Mouse (Mus musculus) limb, embryonic 15.5 days (tissue): ENCODE results near the gene Mtmr3. TPM values are rescaled to one million over a fixed set of nuclear protein-coding genes. Genes with fewer than 3 reads are reported as not detected.

Experiments
- ATAC-seq: fragments of 200-750 bp; cut with Nextera tagmentation; 2 replicates; pipeline ENCODE4 v1.8.0; 2017; ENCODE audit warnings: low read depth, moderate TSS enrichment; ENCODE audit not compliant: insufficient number of reproducible peaks, low FRiP score, low TSS enrichment
- H3K27ac ChIP-seq: fragments of 300-500 bp; sonication (generic); 2 replicates; pipeline ENCODE4 v1.5.1; 2015; ENCODE audit warnings: moderate library complexity, mild to moderate bottlenecking, inconsistent platforms
- H3K27me3 ChIP-seq: fragments of 300-500 bp; sonication (generic); 2 replicates; pipeline ENCODE4 v1.6.1; 2015; ENCODE audit warnings: inconsistent platforms
- H3K36me3 ChIP-seq: fragments of 300-500 bp; sonication (generic); 2 replicates; pipeline ENCODE4 v1.6.1; 2015; ENCODE audit warnings: inconsistent platforms
- H3K4me1 ChIP-seq: fragments of 300-500 bp; sonication (generic); 2 replicates; pipeline ENCODE4 v1.6.1; 2015; ENCODE audit warnings: inconsistent platforms
- H3K4me2 ChIP-seq: fragments of 300-500 bp; sonication (generic); 2 replicates; pipeline ENCODE4 v1.6.1; 2015; ENCODE audit warnings: mild to moderate bottlenecking, inconsistent platforms
- H3K4me3 ChIP-seq: fragments of 300-500 bp; sonication (generic); 2 replicates; pipeline ENCODE4 v1.5.1; 2015; ENCODE audit warnings: mild to moderate bottlenecking, inconsistent platforms
- H3K9ac ChIP-seq: fragments of 300-500 bp; sonication (generic); 2 replicates; pipeline ENCODE4 v1.6.1; 2015; ENCODE audit warnings: inconsistent platforms
- H3K9me3 ChIP-seq: fragments of 300-500 bp; sonication (generic); 2 replicates; pipeline ENCODE4 v1.6.1; 2016; ENCODE audit warnings: inconsistent platforms
- WGBS: fragments of 180-500 bp; shearing (Covaris S2); methylation state at CpG from one replicate; pipeline ENCODE4 v1.1.7; 2015; 5-methylcytosine and 5-hydroxymethylcytosine counted together
- polyA plus RNA-seq: library from polyadenylated mRNA; unstranded; fragments of >200 nt; fragmentation: Nextera tagmentation; extraction: Ambion mirVana; gene quantifications from 2 replicates; pipeline ENCODE4 v1.2.1, GENCODE M21; 2015

Gene Mtmr3
- polyA plus RNA-seq, 1 experiment from 2014 or later = 26.6 TPM

GRCm38 (mm10) chr11:4622997-4623396, 28.3 kb upstream of the Mtmr3 start:
- WGBS = 53% methylated on average over 5 of the region's 5 CpGs
- Histone ChIP-seq H3K9me3 (no peaks in the 10 kb centered on the region), H3K4me3 (no peak overlapping the region), H3K9ac (no peak overlapping the region), H3K36me3 (no peaks in the 10 kb centered on the region), H3K4me1 (no peaks in the 10 kb centered on the region), H3K27me3 (no peaks in the 10 kb centered on the region), H3K4me2 (no peak overlapping the region), H3K27ac (no peak overlapping the region)
- no peak for ATAC-seq

DNA sequence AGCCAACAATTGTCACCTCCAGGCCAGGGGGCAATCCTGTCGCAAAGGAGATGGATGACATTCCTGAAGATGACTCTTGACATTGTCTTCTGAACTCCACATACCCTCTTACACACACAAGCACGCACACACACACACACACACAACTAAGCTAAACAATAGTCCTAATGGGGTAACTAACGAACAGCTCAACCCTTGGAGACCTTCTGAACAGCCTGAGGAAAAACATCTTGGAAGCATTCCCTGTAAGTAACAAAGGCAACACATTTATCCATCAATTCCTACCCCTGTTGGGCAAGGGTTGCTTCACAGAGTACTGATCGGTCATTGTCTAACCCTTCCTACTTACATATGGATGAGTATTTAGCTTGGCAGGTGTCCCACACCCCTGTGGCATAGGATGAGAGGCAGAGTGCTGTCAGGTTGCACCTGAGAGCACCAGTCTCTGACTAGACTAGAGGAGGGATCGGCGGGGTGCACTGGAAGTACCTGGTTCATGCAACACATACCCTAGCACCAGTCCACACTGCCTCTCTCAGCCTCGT, 27.9 kb upstream of the Mtmr3 start:
- Histone ChIP-seq H3K27ac (no peak overlapping the region), H3K27me3 (no peaks in the 10 kb centered on the region), H3K4me3 (no peak overlapping the region), H3K4me1 (no peaks in the 10 kb centered on the region), H3K36me3 (no peaks in the 10 kb centered on the region), H3K4me2 (no peak overlapping the region), H3K9ac (no peak overlapping the region), H3K9me3 (no peaks in the 10 kb centered on the region)
- WGBS = 75% methylated on average over 7 of the region's 7 CpGs
- no peak for ATAC-seq

DNA sequence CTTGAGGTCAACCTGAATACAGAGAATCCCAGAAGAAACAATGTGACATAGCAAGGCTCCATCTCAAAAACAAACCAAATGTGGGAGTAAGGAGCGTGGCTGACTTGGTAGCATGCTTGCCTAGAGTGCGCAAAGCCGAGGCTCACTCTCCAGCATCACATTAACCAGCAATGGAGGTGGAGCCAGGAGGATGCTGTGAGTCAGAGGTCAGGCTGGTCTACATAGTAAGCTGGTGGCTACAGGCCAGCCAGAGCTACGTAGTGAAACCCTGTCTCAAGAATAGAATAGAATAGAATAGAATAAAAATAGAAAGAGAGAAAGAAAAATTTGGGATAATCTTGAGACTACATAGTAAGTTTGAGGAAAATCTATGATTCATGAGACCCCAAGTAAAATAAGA, 27.2 kb upstream of the Mtmr3 start:
- ATAC-seq = no peak

DNA sequence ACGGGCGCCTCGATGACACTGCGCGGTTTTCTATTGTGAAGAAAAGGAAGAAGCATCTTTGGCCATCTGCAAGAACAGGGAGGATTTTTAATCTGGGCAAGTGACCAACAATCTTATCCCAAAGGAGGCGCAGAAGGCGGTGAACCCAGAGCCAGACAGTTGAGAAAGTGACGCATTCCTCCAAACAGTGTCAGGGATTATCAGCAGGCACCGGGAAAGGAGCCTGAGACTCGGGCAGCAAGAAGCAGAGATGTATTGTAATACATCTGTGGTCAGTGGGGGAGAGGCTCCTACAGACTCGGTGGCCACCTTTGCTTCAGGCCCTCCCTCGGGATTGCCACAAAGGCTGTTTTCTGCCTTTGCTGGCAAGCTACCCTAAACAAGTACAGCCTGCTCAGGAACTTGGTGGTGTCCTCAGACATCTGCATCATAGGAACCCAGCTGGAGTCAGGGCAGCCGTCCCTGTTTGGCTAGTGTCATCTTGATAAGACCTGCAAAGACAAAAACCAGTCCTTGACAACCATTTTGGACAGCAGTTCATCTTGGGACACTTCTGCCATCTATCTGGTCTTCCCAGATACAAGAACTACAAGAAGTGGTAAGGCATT, 25.9 kb upstream of the Mtmr3 start:
- Histone ChIP-seq H3K9ac (no peak overlapping the region), H3K9me3 (no peaks in the 10 kb centered on the region), H3K4me1 (no peaks in the 10 kb centered on the region), H3K36me3 (no peaks in the 10 kb centered on the region), H3K27ac (no peak overlapping the region), H3K27me3 (no peaks in the 10 kb centered on the region), H3K4me3 (no peak overlapping the region), H3K4me2 (no peak overlapping the region)
- 57% methylated on average over 13 of the region's 13 CpGs for WGBS
- ATAC-seq = no peak

More for the DNA sequence above, 27.2 kb upstream of the Mtmr3 start:
- Histone ChIP-seq H3K4me3 (no peak overlapping the region), H3K9me3 (no peaks in the 10 kb centered on the region), H3K4me2 (no peak overlapping the region), H3K27ac (no peak overlapping the region), H3K4me1 (no peaks in the 10 kb centered on the region), H3K9ac (no peak overlapping the region), H3K27me3 (no peaks in the 10 kb centered on the region), H3K36me3 (no peaks in the 10 kb centered on the region)
- WGBS = 76% methylated on average over 4 of the region's 4 CpGs

DNA sequence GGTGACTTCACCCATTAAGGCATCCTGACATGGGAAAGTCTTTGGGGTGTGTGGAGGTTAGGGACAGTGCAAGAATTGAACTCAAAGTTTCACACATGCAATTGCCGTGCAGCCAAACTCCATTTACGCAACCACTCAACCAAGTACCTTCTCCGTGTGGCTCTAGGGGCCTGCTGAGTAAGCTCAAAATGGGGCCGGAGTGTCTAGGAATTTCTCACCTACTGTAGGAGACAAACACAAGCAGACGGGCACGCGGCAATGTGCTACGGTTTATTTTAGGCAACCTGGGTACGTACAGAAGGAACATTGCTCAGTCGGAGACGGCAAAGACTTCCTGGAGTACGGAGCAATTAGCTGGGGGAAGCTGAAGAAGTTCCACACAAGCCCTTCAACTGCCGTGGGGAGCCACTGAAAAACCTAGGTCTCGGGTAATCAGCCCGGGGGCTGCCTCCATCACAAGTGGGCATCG, 25.4 kb upstream of the Mtmr3 start, which contains the start of gene Gm11032:
TSS of gene Gm11032 (plus strand) at position 51 of the 469 bp plus-strand sequence.
- H3K4me1 ChIP-seq = no peaks in the 10 kb centered on the region
- H3K36me3 ChIP-seq = no peaks in the 10 kb centered on the region
- H3K4me2 ChIP-seq = no peak within 1 kb of the TSS
- no peaks in the 10 kb centered on the region for H3K27me3 ChIP-seq
- no peaks in the 10 kb centered on the region for H3K9me3 ChIP-seq
- WGBS = 71% methylated on average over 16 of the region's 16 CpGs
- H3K4me3 ChIP-seq = no peak within 1 kb of the TSS
- no peak within 1 kb of the TSS for H3K9ac ChIP-seq
- no peak within 1 kb of the TSS for H3K27ac ChIP-seq
- no peak for ATAC-seq

GRCm38 (mm10) chr11:4611904-4612303, 17.2 kb upstream of the Mtmr3 start:
- 56% methylated on average over 2 of the region's 2 CpGs for WGBS
- Histone ChIP-seq H3K36me3 (no peaks in the 10 kb centered on the region), H3K9me3 (no peaks in the 10 kb centered on the region), H3K27me3 (no peaks in the 10 kb centered on the region), H3K9ac (no peak overlapping the region), H3K27ac (no peak overlapping the region), H3K4me3 (no peak overlapping the region), H3K4me2 (no peak overlapping the region), H3K4me1 (peaks cover 4% of the 10 kb centered on the region; the same call in 1 of the 2 replicates)
- no peak for ATAC-seq

- no peak overlapping the region for H3K4me3 ChIP-seq
- 52% methylated on average over 1 of the region's 1 CpGs for WGBS
- ATAC-seq = no peak
- no peaks in the 10 kb centered on the region for H3K27me3 ChIP-seq
- peaks cover 11% of the 10 kb centered on the region for H3K4me1 ChIP-seq
- no peaks in the 10 kb centered on the region for H3K9me3 ChIP-seq
- no peak overlapping the region for H3K4me2 ChIP-seq
- H3K9ac ChIP-seq = no peak overlapping the region
- no peaks in the 10 kb centered on the region for H3K36me3 ChIP-seq
- H3K27ac ChIP-seq = no peak overlapping the region
These were observed 11.9 kb upstream of the Mtmr3 start for GRCm38 (mm10) chr11:4606541-4606940.

DNA sequence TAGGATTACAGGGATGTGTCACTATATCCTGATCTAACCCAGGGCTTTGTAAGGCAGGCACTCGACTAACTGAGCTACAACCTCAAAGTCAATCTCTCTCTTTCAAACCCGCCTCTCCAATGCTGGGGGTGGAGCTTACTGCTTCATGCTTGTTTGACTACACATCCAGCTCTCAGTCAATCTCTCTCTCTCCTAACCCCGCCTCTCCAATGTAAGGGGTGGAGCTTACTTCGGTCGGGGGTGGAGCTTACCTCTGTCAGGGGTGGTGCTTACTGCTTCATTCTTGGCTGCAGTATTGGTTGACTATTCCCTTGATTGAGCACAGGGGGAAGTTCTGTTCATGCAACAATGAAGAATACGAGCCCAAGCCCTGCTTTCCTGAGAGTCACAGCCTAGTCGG, 10.8 kb upstream of the Mtmr3 start:
- H3K4me3 ChIP-seq = no peak overlapping the region
- no peak for ATAC-seq
- 54% methylated on average over 7 of the region's 7 CpGs for WGBS
- H3K36me3 ChIP-seq = no peaks in the 10 kb centered on the region
- H3K4me2 ChIP-seq = no peak overlapping the region
- H3K4me1 ChIP-seq = peaks cover 11% of the 10 kb centered on the region
- no peak overlapping the region for H3K27ac ChIP-seq
- H3K9me3 ChIP-seq = no peaks in the 10 kb centered on the region
- no peaks in the 10 kb centered on the region for H3K27me3 ChIP-seq
- no peak overlapping the region for H3K9ac ChIP-seq

GRCm38 (mm10) chr11:4604441-4604840, 9.8 kb upstream of the Mtmr3 start:
- Histone ChIP-seq H3K4me1 (peaks cover 11% of the 10 kb centered on the region), H3K9ac (no peak overlapping the region), H3K4me3 (no peak overlapping the region), H3K27me3 (no peaks in the 10 kb centered on the region), H3K36me3 (no peaks in the 10 kb centered on the region), H3K4me2 (no peak overlapping the region), H3K9me3 (no peaks in the 10 kb centered on the region), H3K27ac (no peak overlapping the region)
- ATAC-seq = no peak
- WGBS = 11% methylated on average over 6 of the region's 6 CpGs

DNA sequence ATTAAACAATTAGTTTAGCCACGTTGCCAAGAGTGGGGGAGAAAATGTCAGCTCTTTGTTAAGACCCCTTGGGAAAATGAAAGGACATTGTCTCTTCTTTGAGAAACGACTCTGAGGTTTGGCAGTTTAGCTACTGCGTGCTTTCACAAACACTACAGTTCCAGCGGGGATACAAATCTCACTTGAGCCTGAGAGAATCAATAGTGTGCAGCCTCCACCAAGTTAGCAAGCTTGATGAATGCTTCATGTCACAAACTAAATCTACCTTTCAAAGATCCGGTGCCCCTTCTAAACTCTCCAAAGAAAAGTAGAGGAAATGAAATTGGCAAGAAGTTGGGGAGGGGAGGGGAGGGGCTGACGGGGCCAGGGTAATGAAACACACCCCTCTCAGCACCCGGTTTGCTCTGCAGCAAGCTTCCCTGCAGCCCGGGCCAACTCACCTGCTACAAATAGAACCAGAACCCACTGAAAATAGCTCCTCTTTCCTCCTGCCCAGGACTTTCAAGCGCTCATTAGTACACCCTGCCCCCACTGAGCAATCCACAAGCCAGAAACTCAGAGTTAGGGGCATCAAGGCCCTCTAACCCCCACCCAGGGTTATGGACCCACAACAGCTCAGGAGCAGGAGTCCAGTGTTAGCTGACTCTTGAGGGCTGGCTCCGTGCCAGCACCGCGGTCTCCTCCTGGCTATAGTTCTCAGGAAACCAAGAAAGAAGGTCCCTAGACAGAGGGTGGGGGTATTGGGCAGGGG, 8.2 kb upstream of the Mtmr3 start:
- no peaks in the 10 kb centered on the region for H3K36me3 ChIP-seq
- WGBS = 30% methylated on average over 12 of the region's 12 CpGs
- H3K27ac ChIP-seq = no peak overlapping the region
- no peak overlapping the region for H3K9ac ChIP-seq
- H3K9me3 ChIP-seq = no peaks in the 10 kb centered on the region
- no peaks in the 10 kb centered on the region for H3K27me3 ChIP-seq
- H3K4me2 ChIP-seq = peak overlapping the region; percentile 15
- no peak overlapping the region for H3K4me3 ChIP-seq
- 0 out of 2 replicates have a peak, but pooled peaks have one; percentile 24 for ATAC-seq
- H3K4me1 ChIP-seq = peaks cover 11% of the 10 kb centered on the region

GRCm38 (mm10) chr11:4601890-4602289, 7.2 kb upstream of the Mtmr3 start:
- Histone ChIP-seq H3K36me3 (no peaks in the 10 kb centered on the region), H3K4me2 (no peak overlapping the region), H3K27ac (no peak overlapping the region), H3K9ac (no peak overlapping the region), H3K4me1 (peaks cover 11% of the 10 kb centered on the region), H3K27me3 (no peaks in the 10 kb centered on the region), H3K9me3 (no peaks in the 10 kb centered on the region), H3K4me3 (no peak overlapping the region)
- no peak for ATAC-seq
- WGBS = 73% methylated on average over 5 of the region's 5 CpGs

- Histone ChIP-seq H3K27me3 (no peaks in the 10 kb centered on the region), H3K4me2 (no peak overlapping the region), H3K9ac (no peak overlapping the region), H3K36me3 (no peaks in the 10 kb centered on the region), H3K9me3 (no peaks in the 10 kb centered on the region), H3K27ac (no peak overlapping the region), H3K4me1 (peaks cover 11% of the 10 kb centered on the region), H3K4me3 (no peak overlapping the region)
- no peak for ATAC-seq
- 86% methylated on average over 3 of the region's 3 CpGs for WGBS
These were observed 5.3 kb upstream of the Mtmr3 start for GRCm38 (mm10) chr11:4599916-4600315.
